Mouse (Mus musculus): ENCODE results near the gene 4930524B15Rik. TPM values are rescaled to one million over a fixed set of nuclear protein-coding genes. Genes with fewer than 3 reads are reported as not detected.

4930524B15Rik gene
- polyA plus RNA-seq (2012; rRNA removed) = 0.16 and 0.19 TPM in 2 replicates

GRCm38 (mm10) chr11:31965256-31966134 lies at the start of gene 4930524B15Rik:
TSS of gene 4930524B15Rik (plus strand) at chr11:31965592.
- TF ChIP-seq POLR2A (IDR thresholded peaks at IDR 0.05; ENCODE audit: borderline replicate concordance, insufficient read depth, low read length) = no peak
- no peak for TF ChIP-seq CTCF (IDR thresholded peaks at IDR 0.05; ENCODE audit: borderline replicate concordance, insufficient read depth, low read depth, low read length)
- H3K27ac ChIP-seq (ENCODE audit: insufficient read depth, low read length) = no peak within 1 kb of the TSS
- 45% methylated on average over 49 of the region's 49 CpGs for WGBS

GRCm38 (mm10) chr11:31917769-31918168 lies 47.6 kb upstream of the 4930524B15Rik start:
- H3K27me3 ChIP-seq (ENCODE audit: control insufficient read depth, insufficient read depth, low read length) = no peaks in the 10 kb centered on the region
- DNase-seq = no peak
- TF ChIP-seq POLR2A (IDR thresholded peaks at IDR 0.05; ENCODE audit: borderline replicate concordance, insufficient read depth, low read length) = no peak
- no peak for TF ChIP-seq CTCF (IDR thresholded peaks at IDR 0.05; ENCODE audit: borderline replicate concordance, insufficient read depth, low read depth, low read length)
- 83% methylated on average over 1 of the region's 1 CpGs for WGBS
- H3K27ac ChIP-seq (ENCODE audit: insufficient read depth, low read length) = no peak overlapping the region
- H3K4me3 ChIP-seq (replicated peaks; ENCODE audit: insufficient read depth, low read depth, low read length) = no peak overlapping the region
- no peaks in the 10 kb centered on the region for H3K4me1 ChIP-seq (ENCODE audit: control insufficient read depth, insufficient read depth, low read length)

More at GRCm38 (mm10) chr11:31965256-31966134, at the start of gene 4930524B15Rik:
- peak within 1 kb of the TSS; percentile 25 for H3K4me3 ChIP-seq (replicated peaks; ENCODE audit: insufficient read depth, low read depth, low read length)
- H3K4me1 ChIP-seq (ENCODE audit: control insufficient read depth, insufficient read depth, low read length) = no peaks in the 10 kb centered on the region
- H3K27me3 ChIP-seq (ENCODE audit: control insufficient read depth, insufficient read depth, low read length) = no peaks in the 10 kb centered on the region
- DNase-seq = peak; percentile 29 to 35

DNA sequence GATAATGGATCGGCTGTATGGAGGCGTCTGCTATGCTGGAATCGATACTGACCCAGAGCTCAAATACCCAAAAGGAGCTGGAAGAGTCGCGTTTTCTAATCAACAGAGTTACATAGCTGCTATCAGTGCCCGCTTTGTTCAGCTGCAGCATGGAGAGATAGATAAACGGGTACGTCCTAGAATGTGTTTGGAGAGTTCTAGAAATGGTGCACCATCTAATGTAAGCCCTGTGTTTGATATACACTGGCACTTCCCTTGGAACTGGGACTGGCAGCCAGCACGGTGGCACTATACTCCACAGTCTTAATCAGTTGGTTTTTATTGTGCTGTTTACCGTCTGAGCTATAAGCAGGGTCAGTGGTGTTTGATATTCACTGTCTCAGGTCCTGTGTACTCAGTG lies 35.3 kb upstream of the 4930524B15Rik start:
- no peak overlapping the region for H3K4me3 ChIP-seq (replicated peaks; ENCODE audit: insufficient read depth, low read depth, low read length)
- TF ChIP-seq POLR2A (IDR thresholded peaks at IDR 0.05; ENCODE audit: borderline replicate concordance, insufficient read depth, low read length) (no peak), CTCF (IDR thresholded peaks at IDR 0.05; ENCODE audit: borderline replicate concordance, insufficient read depth, low read depth, low read length) (no peak)
- WGBS = 94% methylated on average over 10 of the region's 10 CpGs
- no peaks in the 10 kb centered on the region for H3K27me3 ChIP-seq (ENCODE audit: control insufficient read depth, insufficient read depth, low read length)
- H3K27ac ChIP-seq (ENCODE audit: insufficient read depth, low read length) = no peak overlapping the region
- no peak for DNase-seq
- no peaks in the 10 kb centered on the region for H3K4me1 ChIP-seq (ENCODE audit: control insufficient read depth, insufficient read depth, low read length)

DNA sequence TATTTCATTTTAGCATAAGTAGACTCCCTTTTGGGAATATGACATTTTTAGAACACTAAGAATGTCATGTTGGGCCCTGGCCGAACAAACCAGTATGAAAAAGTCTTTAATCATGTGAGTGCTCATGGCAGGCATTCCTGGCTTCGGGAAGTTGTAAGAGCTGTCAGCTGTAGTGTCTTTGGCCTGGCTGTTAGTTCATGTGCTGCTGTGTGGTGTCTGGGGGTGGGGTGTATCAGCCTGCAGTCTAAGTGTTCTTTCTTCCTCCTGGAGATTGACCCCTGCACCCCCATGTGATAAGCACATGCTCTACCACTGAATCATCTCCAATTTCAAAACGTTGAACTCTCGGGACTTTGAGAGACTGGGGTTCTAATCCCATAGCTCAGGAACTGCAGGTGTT lies 29.7 kb upstream of the 4930524B15Rik start:
- H3K4me1 ChIP-seq (ENCODE audit: control insufficient read depth, insufficient read depth, low read length) = no peaks in the 10 kb centered on the region; the same call in 1 of the 2 replicates
- 27% methylated on average over 4 of the region's 4 CpGs for WGBS
- H3K4me3 ChIP-seq (replicated peaks; ENCODE audit: insufficient read depth, low read depth, low read length) = no peak overlapping the region
- TF ChIP-seq CTCF (IDR thresholded peaks at IDR 0.05; ENCODE audit: borderline replicate concordance, insufficient read depth, low read depth, low read length) = no peak
- H3K27me3 ChIP-seq (ENCODE audit: control insufficient read depth, insufficient read depth, low read length) = no peaks in the 10 kb centered on the region
- no peak for DNase-seq
- no peak overlapping the region for H3K27ac ChIP-seq (ENCODE audit: insufficient read depth, low read length)

GRCm38 (mm10) chr11:31936910-31937525 lies 28.4 kb upstream of the 4930524B15Rik start:
- Histone ChIP-seq H3K4me3 (replicated peaks; ENCODE audit: insufficient read depth, low read depth, low read length) (no peak overlapping the region), H3K27me3 (ENCODE audit: control insufficient read depth, insufficient read depth, low read length) (no peaks in the 10 kb centered on the region), H3K27ac (ENCODE audit: insufficient read depth, low read length) (no peak overlapping the region), H3K4me1 (ENCODE audit: control insufficient read depth, insufficient read depth, low read length) (peaks cover 6% of the 10 kb centered on the region)
- WGBS = 89% methylated on average over 10 of the region's 10 CpGs
- TF ChIP-seq POLR2A (IDR thresholded peaks at IDR 0.05; ENCODE audit: borderline replicate concordance, insufficient read depth, low read length) = no peak
- no peak for TF ChIP-seq CTCF (IDR thresholded peaks at IDR 0.05; ENCODE audit: borderline replicate concordance, insufficient read depth, low read depth, low read length)
- no peak for DNase-seq

- Histone ChIP-seq H3K4me3 (replicated peaks; ENCODE audit: insufficient read depth, low read depth, low read length) (no peak overlapping the region), H3K27me3 (ENCODE audit: control insufficient read depth, insufficient read depth, low read length) (no peaks in the 10 kb centered on the region), H3K4me1 (ENCODE audit: control insufficient read depth, insufficient read depth, low read length) (peaks cover 6% of the 10 kb centered on the region), H3K27ac (ENCODE audit: insufficient read depth, low read length) (no peak overlapping the region)
- no peak for TF ChIP-seq CTCF (IDR thresholded peaks at IDR 0.05; ENCODE audit: borderline replicate concordance, insufficient read depth, low read depth, low read length)
- TF ChIP-seq POLR2A (IDR thresholded peaks at IDR 0.05; ENCODE audit: borderline replicate concordance, insufficient read depth, low read length) = no peak
- 47% methylated on average over 13 of the region's 13 CpGs for WGBS
- DNase-seq = peak; percentile 65 to 82
Observed at GRCm38 (mm10) chr11:31940898-31941639, 24.3 kb upstream of the 4930524B15Rik start.

Data from cerebellum, adult 2 months (tissue).